Mouse (Mus musculus): ENCODE results near the gene Tmem60. TPM values are rescaled to one million over a fixed set of nuclear protein-coding genes. Genes with fewer than 3 reads are reported as not detected.

The Tmem60 gene
- polyA plus RNA-seq (2015; fragmentation: Nextera tagmentation; extraction: Ambion mirVana) = 59.6 and 60.8 TPM in 2 replicates

- Histone ChIP-seq H3K9me3 (no peaks in the 10 kb centered on the region), H3K4me2 (peak within 1 kb of the TSS; percentile 73), H3K4me3 (peak within 1 kb of the TSS; percentile 95), H3K36me3 (replicated peaks) (no peaks in the 10 kb centered on the region), H3K9ac (peak within 1 kb of the TSS; percentile 83), H3K27me3 (replicated peaks) (no peaks in the 10 kb centered on the region), H3K4me1 (peaks cover 20% of the 10 kb centered on the region), H3K27ac (peak within 1 kb of the TSS; percentile 95)
- under 1% methylated on average over 94 of the region's 94 CpGs for whole genome bisulfite sequencing
- ATAC-seq (replicated peaks) = peak; percentile 99
These were observed at the start of gene Tmem60, which contains the start of gene Phtf2 for GRCm38 (mm10) chr5:20881915-20882800. TSS of gene Tmem60 (plus strand) at chr5:20882191. TSS of gene Phtf2 (minus strand) at chr5:20882124.

GRCm38 (mm10) chr5:20834399-20834798 is 47.6 kb upstream of the Tmem60 start:
- H3K27me3 ChIP-seq (replicated peaks) = no peaks in the 10 kb centered on the region
- H3K9me3 ChIP-seq = no peaks in the 10 kb centered on the region
- H3K27ac ChIP-seq = no peak overlapping the region
- WGBS = 100% methylated on average over 1 of the region's 1 CpGs
- no peaks in the 10 kb centered on the region for H3K4me1 ChIP-seq
- no peak for ATAC-seq (replicated peaks)
- H3K4me3 ChIP-seq = no peak overlapping the region
- H3K4me2 ChIP-seq = no peak overlapping the region
- no peak overlapping the region for H3K9ac ChIP-seq
- no peaks in the 10 kb centered on the region for H3K36me3 ChIP-seq (replicated peaks)

DNA sequence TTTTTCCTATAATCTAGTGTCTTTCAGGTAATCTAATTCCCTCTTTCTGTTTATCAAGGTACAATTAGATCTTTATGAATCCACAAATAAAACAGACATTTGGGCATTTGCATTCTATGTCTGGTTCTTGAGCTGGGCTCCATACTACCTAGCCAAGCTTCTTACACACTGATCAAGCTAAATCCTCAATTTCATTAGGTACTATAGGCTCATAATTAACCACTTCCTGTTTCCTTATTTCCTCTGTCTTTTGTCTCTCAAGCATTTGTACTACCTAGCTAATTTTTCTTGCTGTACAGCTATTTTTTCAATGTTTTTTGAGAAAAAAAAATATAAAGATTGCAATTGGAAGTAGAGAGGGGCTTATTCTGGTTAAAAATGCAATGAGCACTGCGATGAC is 44.9 kb upstream of the Tmem60 start:
- Histone ChIP-seq H3K9me3 (no peaks in the 10 kb centered on the region), H3K4me2 (no peak overlapping the region), H3K4me3 (no peak overlapping the region), H3K27me3 (replicated peaks) (no peaks in the 10 kb centered on the region), H3K4me1 (no peaks in the 10 kb centered on the region), H3K9ac (no peak overlapping the region), H3K36me3 (replicated peaks) (no peaks in the 10 kb centered on the region), H3K27ac (no peak overlapping the region)
- no peak for ATAC-seq (replicated peaks)
- 100% methylated on average over 1 of the region's 1 CpGs for WGBS

GRCm38 (mm10) chr5:20843405-20843804 is 38.6 kb upstream of the Tmem60 start:
- no peaks in the 10 kb centered on the region for H3K9me3 ChIP-seq
- H3K27ac ChIP-seq = no peak overlapping the region
- no peak for ATAC-seq (replicated peaks)
- 65% methylated on average over 2 of the region's 3 CpGs for WGBS
- H3K4me3 ChIP-seq = no peak overlapping the region
- H3K36me3 ChIP-seq (replicated peaks) = no peaks in the 10 kb centered on the region
- H3K9ac ChIP-seq = no peak overlapping the region
- no peaks in the 10 kb centered on the region for H3K27me3 ChIP-seq (replicated peaks)
- no peaks in the 10 kb centered on the region for H3K4me1 ChIP-seq
- H3K4me2 ChIP-seq = no peak overlapping the region

- no peaks in the 10 kb centered on the region for H3K36me3 ChIP-seq (replicated peaks)
- no peaks in the 10 kb centered on the region for H3K4me1 ChIP-seq
- H3K9me3 ChIP-seq = no peaks in the 10 kb centered on the region
- 70% methylated on average over 2 of the region's 2 CpGs for WGBS
- H3K27ac ChIP-seq = no peak overlapping the region
- H3K4me3 ChIP-seq = no peak overlapping the region
- H3K9ac ChIP-seq = no peak overlapping the region
- H3K4me2 ChIP-seq = no peak overlapping the region
- ATAC-seq (replicated peaks) = no peak
- H3K27me3 ChIP-seq (replicated peaks) = no peaks in the 10 kb centered on the region
These were observed 38.2 kb upstream of the Tmem60 start for GRCm38 (mm10) chr5:20843816-20844215.

GRCm38 (mm10) chr5:20847010-20847409 is 35.0 kb upstream of the Tmem60 start:
- Histone ChIP-seq H3K4me2 (no peak overlapping the region), H3K27ac (no peak overlapping the region), H3K9me3 (no peaks in the 10 kb centered on the region), H3K27me3 (replicated peaks) (no peaks in the 10 kb centered on the region), H3K36me3 (replicated peaks) (no peaks in the 10 kb centered on the region), H3K4me1 (no peaks in the 10 kb centered on the region), H3K4me3 (no peak overlapping the region), H3K9ac (no peak overlapping the region)
- 93% methylated on average over 2 of the region's 2 CpGs for WGBS
- no peak for ATAC-seq (replicated peaks)

DNA sequence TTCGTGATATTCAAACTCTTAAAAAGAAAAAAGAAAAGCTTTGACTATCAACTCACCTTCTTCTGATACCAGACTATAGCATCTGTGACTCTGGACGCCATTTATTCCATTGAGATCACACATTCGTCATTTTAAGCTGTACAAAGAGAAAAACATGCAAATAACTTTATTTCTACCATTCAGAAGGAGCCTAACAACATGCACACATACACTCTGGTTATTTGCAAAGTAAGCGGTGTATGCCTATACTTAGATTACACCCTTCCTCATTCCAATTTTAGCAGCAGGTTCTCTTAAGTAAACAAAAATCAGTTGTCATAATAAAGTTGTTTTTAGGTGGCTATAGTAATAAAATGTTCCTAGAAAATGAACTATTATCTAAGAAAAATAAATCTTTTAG is 26.9 kb upstream of the Tmem60 start:
- WGBS = 90% methylated on average over 4 of the region's 4 CpGs
- Histone ChIP-seq H3K27ac (no peak overlapping the region), H3K36me3 (replicated peaks) (no peaks in the 10 kb centered on the region), H3K27me3 (replicated peaks) (no peaks in the 10 kb centered on the region), H3K4me3 (no peak overlapping the region), H3K4me2 (no peak overlapping the region), H3K9ac (no peak overlapping the region), H3K9me3 (no peaks in the 10 kb centered on the region), H3K4me1 (no peaks in the 10 kb centered on the region)
- no peak for ATAC-seq (replicated peaks)

DNA sequence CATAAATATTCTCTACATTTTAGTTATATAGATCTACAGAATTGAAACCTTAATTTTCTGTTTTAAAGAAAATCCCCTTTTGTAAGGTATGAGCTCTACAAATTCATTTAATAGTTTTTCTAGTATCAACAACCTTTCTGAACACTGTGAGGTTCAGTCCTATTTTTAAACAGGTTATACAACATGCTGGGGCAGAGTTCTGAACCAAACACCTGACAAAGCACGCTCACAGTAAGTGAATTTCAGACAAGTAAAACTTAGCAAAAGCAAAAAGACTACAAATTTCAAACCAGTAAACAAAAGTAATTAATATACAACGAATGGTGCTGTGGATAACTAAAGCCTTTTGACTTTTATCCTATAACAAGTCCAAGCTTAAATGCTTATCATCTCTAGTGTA is 23.6 kb upstream of the Tmem60 start:
- no peaks in the 10 kb centered on the region for H3K9me3 ChIP-seq
- H3K9ac ChIP-seq = no peak overlapping the region
- no peaks in the 10 kb centered on the region for H3K36me3 ChIP-seq (replicated peaks)
- no peak for ATAC-seq (replicated peaks)
- H3K4me3 ChIP-seq = no peak overlapping the region
- no peaks in the 10 kb centered on the region for H3K4me1 ChIP-seq
- no peak overlapping the region for H3K4me2 ChIP-seq
- WGBS = 98% methylated on average over 2 of the region's 2 CpGs
- H3K27ac ChIP-seq = no peak overlapping the region
- H3K27me3 ChIP-seq (replicated peaks) = no peaks in the 10 kb centered on the region

- no peak overlapping the region for H3K9ac ChIP-seq
- no peaks in the 10 kb centered on the region for H3K9me3 ChIP-seq
- no peak overlapping the region for H3K27ac ChIP-seq
- no peaks in the 10 kb centered on the region for H3K4me1 ChIP-seq
- no peak overlapping the region for H3K4me3 ChIP-seq
- WGBS = 93% methylated on average over 4 of the region's 4 CpGs
- H3K4me2 ChIP-seq = no peak overlapping the region
- no peaks in the 10 kb centered on the region for H3K27me3 ChIP-seq (replicated peaks)
- no peak for ATAC-seq (replicated peaks)
- H3K36me3 ChIP-seq (replicated peaks) = no peaks in the 10 kb centered on the region
These were observed 21.4 kb upstream of the Tmem60 start for GRCm38 (mm10) chr5:20860565-20860964.

DNA sequence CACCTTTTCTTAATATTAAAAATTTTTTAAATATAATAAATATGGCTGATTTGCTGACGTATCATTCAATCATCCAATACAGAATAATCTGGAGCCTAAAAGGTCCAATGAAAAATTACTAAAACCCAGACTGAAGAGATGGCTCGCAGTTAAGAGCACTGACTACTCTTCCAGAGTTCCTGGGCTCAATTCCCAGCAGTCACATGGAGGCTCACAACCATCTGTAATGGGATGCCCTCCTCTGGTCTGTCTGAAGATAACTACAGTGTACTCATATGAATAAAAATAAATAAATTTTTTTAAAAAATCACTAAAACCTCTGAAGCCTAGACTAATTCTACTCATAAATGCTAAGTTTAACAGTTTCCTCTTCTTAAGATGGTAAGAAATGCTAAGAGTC is 20.1 kb upstream of the Tmem60 start:
- Histone ChIP-seq H3K27me3 (replicated peaks) (no peaks in the 10 kb centered on the region), H3K4me2 (no peak overlapping the region), H3K4me1 (no peaks in the 10 kb centered on the region), H3K27ac (no peak overlapping the region), H3K9ac (no peak overlapping the region), H3K36me3 (replicated peaks) (no peaks in the 10 kb centered on the region), H3K4me3 (no peak overlapping the region), H3K9me3 (no peaks in the 10 kb centered on the region)
- 99% methylated on average over 2 of the region's 2 CpGs for WGBS
- no peak for ATAC-seq (replicated peaks)

- Histone ChIP-seq H3K4me1 (no peaks in the 10 kb centered on the region), H3K36me3 (replicated peaks) (no peaks in the 10 kb centered on the region), H3K4me3 (no peak overlapping the region), H3K9me3 (no peaks in the 10 kb centered on the region), H3K4me2 (no peak overlapping the region), H3K9ac (no peak overlapping the region), H3K27me3 (replicated peaks) (no peaks in the 10 kb centered on the region), H3K27ac (no peak overlapping the region)
- ATAC-seq (replicated peaks) = no peak
- WGBS = 89% methylated on average over 4 of the region's 4 CpGs
These were observed 17.6 kb upstream of the Tmem60 start for GRCm38 (mm10) chr5:20864216-20864969.

DNA sequence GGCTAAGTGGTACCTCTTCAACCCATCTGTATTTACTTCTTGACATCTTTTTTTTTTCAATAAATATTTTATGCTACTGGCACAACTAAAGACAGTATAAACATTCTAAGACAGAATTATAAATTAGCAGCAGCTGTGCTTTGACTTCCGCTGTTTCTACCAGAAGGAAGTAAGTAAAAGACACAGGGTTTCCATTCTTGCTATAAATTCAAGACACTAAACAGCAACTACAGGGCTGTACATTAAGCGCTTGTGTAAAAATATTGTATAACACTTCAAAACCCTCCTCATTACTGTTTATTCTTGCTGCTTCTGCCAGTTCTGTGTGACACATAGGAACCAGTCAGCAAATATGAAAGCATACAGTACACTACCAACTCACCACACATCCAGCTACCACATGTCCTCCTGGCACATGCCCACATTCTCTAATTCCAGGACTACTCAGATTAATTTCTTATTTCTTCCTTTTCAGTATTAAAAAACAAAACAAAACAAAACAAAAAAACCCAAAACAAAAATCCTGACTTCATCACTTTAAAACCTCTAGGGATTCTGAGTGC is 16.7 kb upstream of the Tmem60 start:
- Histone ChIP-seq H3K27ac (no peak overlapping the region), H3K9me3 (no peaks in the 10 kb centered on the region), H3K4me1 (no peaks in the 10 kb centered on the region), H3K36me3 (replicated peaks) (no peaks in the 10 kb centered on the region), H3K4me2 (no peak overlapping the region), H3K9ac (no peak overlapping the region), H3K4me3 (no peak overlapping the region), H3K27me3 (replicated peaks) (no peaks in the 10 kb centered on the region)
- 84% methylated on average over 2 of the region's 2 CpGs for WGBS
- ATAC-seq (replicated peaks) = no peak
